Mouse (Mus musculus) liver, adult 10 weeks (tissue): ENCODE results near the gene Cox5a. TPM values are rescaled to one million over a fixed set of nuclear protein-coding genes. Genes with fewer than 3 reads are reported as not detected.

Experiments used
- polyA plus RNA-seq: library from polyadenylated mRNA; stranded (reverse); fragments of 350-450 nt; fragmentation: Illumina TruSeq; extraction: RNeasy Lipid Tissue Mini Kit (QIAGEN cat#74804); gene quantifications from one replicate; pipeline ENCODE4 v1.2.3, GENCODE M21; 2014; ENCODE audit warnings: low read depth, low replicate concordance

Gene Cox5a
- polyA plus RNA-seq = 732 TPM

GRCm38 (mm10) chr9:57521056-57521911 is at the start of gene Cox5a:
Cox5a (plus strand) TSS chr9:57521274.

GRCm38 (mm10) chr9:57503622-57504380 is 17.3 kb upstream of the Cox5a start, which contains the start of gene Rpp25:
Rpp25 (plus strand) TSS chr9:57504026.

GRCm38 (mm10) chr9:57537044-57537727 is 16.1 kb downstream of the Cox5a start, which contains the start of gene Fam219b:
Fam219b (plus strand) TSS chr9:57537528.

GRCm38 (mm10) chr9:57552139-57552887 is 31.2 kb downstream of the Cox5a start, which contains the start of gene Mpi:
Mpi (minus strand) TSS chr9:57552763.

GRCm38 (mm10) chr9:57560861-57561710 is 40.0 kb downstream of the Cox5a start, which contains the start of gene Scamp2:
Scamp2 (plus strand) TSS chr9:57560943.

Other genes starting within 250 kb of the Cox5a start
- gene Ppcdc, start 81.2 kb upstream of the Cox5a start, polyA plus RNA-seq = 10.6 TPM
- gene Scamp5, start 53.2 kb upstream of the Cox5a start, polyA plus RNA-seq = 3.3 TPM
- not detected for gene Rpp25, start 17.2 kb upstream of the Cox5a start, polyA plus RNA-seq
- gene Fam219b, start 16.3 kb downstream of the Cox5a start, polyA plus RNA-seq = 2.8 TPM
- gene Mpi, start 31.5 kb downstream of the Cox5a start, polyA plus RNA-seq = 4.0 TPM
- 4.7 TPM for gene Scamp2, start 39.7 kb downstream of the Cox5a start, polyA plus RNA-seq
- 2.8 TPM for gene Ulk3, start 68.2 kb downstream of the Cox5a start, polyA plus RNA-seq
- not detected for gene Cplx3, start 85.0 kb downstream of the Cox5a start, polyA plus RNA-seq
- not detected for gene Lman1l, start 99.5 kb downstream of the Cox5a start, polyA plus RNA-seq
- gene Csk, start 132.4 kb downstream of the Cox5a start, polyA plus RNA-seq = 4.0 TPM
- gene Cyp1a2, start 162.4 kb downstream of the Cox5a start, polyA plus RNA-seq = 231 TPM
- 0.74 TPM for gene Cyp1a1, start 166.7 kb downstream of the Cox5a start, polyA plus RNA-seq
- 2.6 TPM for gene Edc3, start 187.3 kb downstream of the Cox5a start, polyA plus RNA-seq
- 24.1 TPM for gene Clk3, start 244.6 kb downstream of the Cox5a start, polyA plus RNA-seq